In genomic region chr13:19417885-19418521, GRCm38 (mm10) we compare ENCODE assay signal across 19 mouse cellular contexts. TPM values are rescaled to one million over a fixed set of nuclear protein-coding genes. Genes with fewer than 3 reads are reported as not detected.
A peak's percentile ranks its signal among the peaks of the same experiment; 100 is the strongest.
DNase-seq lines count a peak whose midpoint lies in the region; ATAC-seq lines count a peak whose summit lies in the region.
"Had no signal": no experiment of that assay in that cellular context is flagged by ENCODE, and none has a peak within 500 bp of the region (broad histone marks: within the 10 kb centered on the region; RNA-seq: fewer than 3 reads in every experiment).

No protein-coding gene starts in this region.

- no peaks in the 10 kb centered on the region for H3K9me3 ChIP-seq in kidney, embryonic 16.5 days (ENCODE audit: low read length)
- H3K9me3 ChIP-seq: forebrain, embryonic 13.5 days; hindbrain, embryonic 10.5 days; limb, embryonic 12.5 days; liver, embryonic 15.5 days; midbrain, embryonic 10.5 days had no signal

- DNase-seq in heart, adult 9 months (ENCODE audit: low spot score in 2 of 2): peak; percentile 13 to 21
- no peak for DNase-seq in heart, postnatal 10 days
- peak; percentile 26 for DNase-seq in CD4-positive, CD25-positive, alpha-beta regulatory T cell, adult 2 months (ENCODE audit: low read depth, low spot score)
- DNase-seq in right cerebral cortex, postnatal 25 days: no peak
- no peak for DNase-seq in adrenal gland, postnatal 4 days (ENCODE audit: low spot score in 2 of 2)
- DNase-seq: cerebellum, adult 11-12 months; cerebellum, postnatal 25 days; kidney, adult 9 months; right cerebral cortex, postnatal 4 days; thymus, postnatal 14 days had no signal

- H3K27me3 ChIP-seq in kidney, embryonic 16.5 days (ENCODE audit: insufficient read depth, low read length): no peaks in the 10 kb centered on the region
- H3K27me3 ChIP-seq: forebrain, embryonic 13.5 days; limb, embryonic 12.5 days; liver, embryonic 15.5 days had no signal

- H3K36me3 ChIP-seq in kidney, embryonic 16.5 days (ENCODE audit: insufficient read depth, low read length): no peaks in the 10 kb centered on the region
- H3K36me3 ChIP-seq: hindbrain, embryonic 10.5 days; limb, embryonic 12.5 days; liver, embryonic 15.5 days; midbrain, embryonic 10.5 days had no signal

- no peak overlapping the region for H3K4me3 ChIP-seq in kidney, embryonic 16.5 days (ENCODE audit: low read length)
- H3K4me3 ChIP-seq: forebrain, embryonic 13.5 days; hindbrain, embryonic 10.5 days; limb, embryonic 12.5 days; liver, embryonic 15.5 days; midbrain, embryonic 10.5 days had no signal

- H3K4me1 ChIP-seq in kidney, embryonic 16.5 days (ENCODE audit: insufficient read depth, low read length): no peaks in the 10 kb centered on the region
- H3K4me1 ChIP-seq: forebrain, embryonic 13.5 days; hindbrain, embryonic 10.5 days; limb, embryonic 12.5 days; liver, embryonic 15.5 days; midbrain, embryonic 10.5 days had no signal

- no peak overlapping the region for H3K27ac ChIP-seq in kidney, embryonic 16.5 days (ENCODE audit: low read length)
- H3K27ac ChIP-seq: forebrain, embryonic 13.5 days; hindbrain, embryonic 10.5 days; limb, embryonic 12.5 days; liver, embryonic 15.5 days; midbrain, embryonic 10.5 days had no signal

- peak; percentile 86 for ATAC-seq in hematopoietic stem cell, adult 5-6 weeks (replicated peaks in 1 of 2; ENCODE audit: insufficient read depth in 1 of 2, low FRiP score in 2 of 2, low TSS enrichment in 1 of 2, low read depth in 1 of 2, poor library complexity in 2 of 2, severe bottlenecking in 2 of 2)
- peak; percentile 51; the same call in 1 of the 2 replicates for ATAC-seq in neutrophil, adult 5-6 weeks (ENCODE audit: extremely low read depth, insufficient number of reproducible peaks, low FRiP score, poor library complexity, severe bottlenecking)
- ATAC-seq in kidney, embryonic 16.5 days (ENCODE audit: low FRiP score, low TSS enrichment): no peak
- ATAC-seq: forebrain, embryonic 13.5 days; lung, postnatal 0 days had no signal

- no peak overlapping the region for H3K9ac ChIP-seq in kidney, embryonic 16.5 days (replicated peaks; ENCODE audit: low read length)
- H3K9ac ChIP-seq: forebrain, embryonic 13.5 days; limb, embryonic 12.5 days; liver, embryonic 15.5 days had no signal

- 84% methylated on average over 4 of the region's 4 CpGs for WGBS in kidney, embryonic 16.5 days

- H3K4me2 ChIP-seq in kidney, embryonic 16.5 days (replicated peaks; ENCODE audit: low read depth, low read length): no peak overlapping the region
- H3K4me2 ChIP-seq: forebrain, embryonic 13.5 days; limb, embryonic 12.5 days; liver, embryonic 15.5 days had no signal

- intact Hi-C loops in heart, postnatal 10 days (cut with DNase I): no loop called here

RNA-seq across cellular contexts. Expression of gene Stard3nl, which starts 22.4 kb away (rescaled TPM):
- total RNA-seq in heart, postnatal 10 days (2021): 10 to 100 TPM; 19.0 to 22.9 TPM
- 22.5 and 23.4 TPM in 2 replicates for total RNA-seq in hematopoietic stem cell, adult 5-6 weeks (2017)
- total RNA-seq in neutrophil, adult 5-6 weeks (2017): 20.4 and 25.0 TPM in 2 replicates
- polyA plus RNA-seq in kidney, embryonic 16.5 days (2015; fragmentation: Nextera tagmentation; extraction: Ambion mirVana): 105 and 109 TPM in 2 replicates
- 10 to 100 TPM; 40.0 to 43.4 TPM for total RNA-seq in adrenal gland, postnatal 4 days (2021)

Comparison
In these comparisons a context has a peak if more than half of its experiments do, and no peak if none do; other contexts are left out.
1. DNase-seq: peak in heart, adult 9 months (2 of 2) and CD4-positive, CD25-positive, alpha-beta regulatory T cell, adult 2 months (single experiment); none in heart, postnatal 10 days (0 of 2), right cerebral cortex, postnatal 25 days (single experiment) and adrenal gland, postnatal 4 days (0 of 2).